Mouse (Mus musculus): ENCODE measurements at regions not wholly inside any gene's neighbourhood (a gene's known extent, or its start where the extent isn't known, plus 50 kb on each side); places are given as distances from the start of the nearest gene placed in this dataset.
A peak's percentile ranks its signal among the peaks of the same experiment; 100 is the strongest.

DNA sequence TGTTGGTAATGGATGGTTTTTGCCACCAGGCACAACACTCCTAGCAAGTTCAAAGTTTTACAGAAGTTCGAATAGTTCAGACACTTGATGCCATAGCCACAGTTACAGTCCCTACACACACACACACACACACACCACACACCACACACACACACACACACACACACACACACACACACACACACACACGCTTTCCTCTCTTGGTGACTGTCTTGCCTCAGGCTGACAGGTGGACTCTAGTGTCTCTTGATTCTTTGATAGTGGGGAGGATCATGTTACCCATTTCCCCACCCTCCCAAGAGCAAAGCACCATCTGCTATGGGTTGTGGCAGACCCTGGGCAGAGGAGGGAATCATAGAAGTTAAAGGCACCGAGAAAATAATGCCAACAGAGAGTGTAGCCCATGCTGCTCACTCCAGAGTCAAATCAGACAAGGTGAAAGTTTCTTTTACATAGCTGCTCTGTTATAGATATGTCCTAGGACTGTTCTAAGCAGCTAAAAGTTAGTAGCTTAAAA, 75.9 kb downstream of the Klhl25 start:
- DNase-seq (ENCODE audit: low spot score), result no peak

DNA sequence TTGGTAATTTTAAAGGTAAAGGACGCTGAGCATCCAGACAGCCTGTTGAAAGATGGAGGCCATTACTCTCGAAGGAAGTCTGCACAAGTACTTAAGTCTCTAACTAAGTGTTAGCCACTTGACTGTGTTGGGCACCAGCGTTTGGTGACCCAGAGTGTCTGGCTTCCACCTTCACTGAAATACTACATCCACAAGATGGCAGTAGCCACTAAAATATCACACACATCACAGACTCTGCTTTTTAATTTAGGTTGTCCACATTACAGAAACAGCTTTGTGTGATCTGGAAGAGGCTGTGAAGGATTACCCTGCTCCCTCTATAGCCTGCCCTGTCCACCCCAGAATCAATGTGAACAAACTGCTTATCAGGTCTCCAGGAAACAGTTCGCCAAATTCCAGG, 79.4 kb downstream of the Klhl25 start:
- peak; percentile 12 for DNase-seq (ENCODE audit: low spot score)

DNA sequence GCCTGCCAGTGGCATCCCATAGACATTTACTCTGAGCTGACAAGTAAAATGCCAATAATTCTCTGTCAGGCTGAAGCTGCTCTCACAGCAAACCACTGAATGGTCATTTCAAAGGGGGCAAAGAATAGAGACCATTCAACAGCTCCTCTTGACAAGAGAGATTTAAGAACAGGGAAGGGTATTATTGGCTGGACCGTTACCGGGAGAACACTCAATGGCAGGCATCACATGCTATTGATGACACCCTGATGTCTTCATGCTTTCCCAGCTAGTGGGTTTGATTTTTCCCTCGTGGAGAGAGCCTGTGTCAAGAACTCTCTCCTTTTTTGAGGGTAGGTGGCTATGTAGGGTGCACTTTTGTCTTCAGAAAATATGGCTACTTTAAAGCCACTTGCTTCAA, 95.7 kb downstream of the Klhl25 start:
- no peak for DNase-seq (ENCODE audit: low spot score)

DNA sequence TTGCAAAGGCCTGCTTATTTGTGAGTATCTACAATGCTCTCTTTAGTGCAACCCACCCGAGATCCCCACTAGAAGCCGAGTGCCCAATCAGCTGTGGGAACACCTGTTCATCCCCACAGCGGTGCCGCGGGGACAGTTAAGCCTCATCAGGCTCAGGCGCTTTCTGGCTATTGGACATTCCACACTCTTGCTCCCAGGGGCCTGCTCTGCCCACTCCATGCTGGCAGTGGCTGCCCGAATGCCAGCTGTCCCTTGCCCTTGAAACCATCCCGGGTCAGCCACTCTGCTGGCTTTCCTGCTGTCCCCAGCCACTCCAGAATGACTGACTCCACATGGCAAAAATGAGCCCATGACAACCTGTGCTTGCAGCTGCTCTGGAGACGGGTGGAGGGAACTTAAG, 107.6 kb downstream of the Klhl25 start:
- DNase-seq (ENCODE audit: low spot score), result no peak

DNA sequence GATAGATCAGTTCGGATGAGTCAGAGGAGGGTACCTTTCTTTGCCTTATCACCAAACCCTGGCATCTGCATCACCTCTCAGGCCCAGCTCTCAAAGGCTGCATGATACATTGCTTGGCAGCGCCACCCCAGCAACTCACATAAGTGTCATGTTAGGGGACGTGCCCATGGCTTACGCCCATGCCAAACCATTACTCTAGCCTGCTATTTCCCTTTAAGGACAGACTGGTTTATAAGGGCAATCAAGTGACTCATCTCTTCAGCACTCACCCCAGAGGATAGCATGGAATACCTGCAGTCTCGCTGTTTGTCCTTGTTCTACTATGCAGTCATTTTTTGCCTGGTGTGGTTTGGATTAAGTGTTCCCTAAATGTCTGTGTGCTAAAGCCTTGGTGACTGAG, 109.3 kb downstream of the Klhl25 start:
- no peak for DNase-seq (ENCODE audit: low spot score)

DNA sequence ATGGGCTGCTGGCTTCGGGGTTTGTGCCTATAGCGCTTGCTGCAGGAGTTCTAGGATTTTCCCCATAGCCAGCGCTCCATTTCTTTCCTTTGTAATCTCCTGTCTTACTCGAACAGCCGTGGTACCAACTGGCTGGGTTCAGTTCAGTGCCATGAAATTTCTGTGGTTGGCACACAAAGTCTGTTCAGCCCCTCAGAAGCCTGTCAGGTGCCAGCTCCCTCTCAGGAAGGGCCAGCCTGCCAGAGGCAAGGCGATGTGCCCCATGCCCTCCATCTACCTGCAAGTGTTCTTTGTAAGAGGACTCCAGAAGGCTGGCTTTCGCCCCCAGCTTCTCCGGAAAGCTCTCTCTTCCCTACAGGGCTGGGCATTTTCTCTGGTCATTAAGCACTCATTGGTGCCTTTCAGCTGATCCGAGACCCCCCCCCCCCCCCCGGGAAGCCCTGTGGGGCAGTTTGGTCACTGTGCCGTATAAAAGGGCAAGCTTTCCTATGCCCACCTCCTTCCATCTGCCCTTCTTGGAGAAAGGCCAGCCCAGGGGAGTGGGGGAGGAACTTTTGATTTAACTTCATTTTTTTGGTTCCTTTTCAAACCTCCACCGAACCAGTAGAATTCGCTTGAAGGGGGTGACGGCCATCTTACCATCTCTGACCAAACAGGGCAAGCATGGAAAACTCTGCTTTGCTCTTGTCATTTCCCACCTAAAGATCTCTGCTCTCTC, 112.0 kb downstream of the Klhl25 start:
- no peak for DNase-seq (ENCODE audit: low spot score)

DNA sequence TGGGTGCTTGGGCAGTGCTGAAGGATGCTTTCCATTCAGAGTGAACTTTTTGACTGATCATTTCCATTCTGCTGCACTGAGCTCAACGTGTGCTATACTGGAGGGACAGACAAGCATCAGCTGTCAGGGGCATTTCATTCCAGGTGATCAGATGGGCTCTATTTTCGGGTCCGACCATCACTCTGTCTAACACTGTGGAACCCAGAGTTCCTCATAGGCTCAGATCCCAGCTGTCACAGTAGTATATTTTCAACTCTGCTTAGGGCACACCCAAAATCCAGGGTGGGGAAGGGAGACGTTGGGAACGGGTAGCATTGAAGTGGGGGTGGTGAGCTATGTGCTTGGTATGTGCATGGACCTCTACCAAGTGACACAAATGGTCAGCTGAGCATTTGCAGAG, 120.1 kb downstream of the Klhl25 start:
- DNase-seq (ENCODE audit: low spot score), result no peak

DNA sequence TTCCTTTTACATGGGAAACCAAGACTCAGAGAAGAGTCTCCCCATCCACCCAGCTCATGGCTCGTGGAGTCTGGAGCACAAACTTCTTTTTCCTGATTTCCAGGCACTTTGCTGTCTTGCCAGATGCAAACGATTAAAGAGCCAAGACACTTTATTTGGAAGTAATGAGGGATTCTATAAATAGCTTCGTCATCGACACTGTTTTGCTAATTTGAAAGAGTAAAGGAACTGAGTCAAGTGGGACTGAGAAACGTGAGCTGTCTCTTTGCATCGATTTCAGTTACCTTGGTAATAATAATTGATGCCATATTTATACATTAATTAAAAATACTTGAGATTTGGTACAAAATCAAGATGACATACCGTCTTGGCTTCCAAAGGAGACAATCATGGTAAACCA, 122.8 kb downstream of the Klhl25 start:
- no peak for DNase-seq (ENCODE audit: low spot score)

DNA sequence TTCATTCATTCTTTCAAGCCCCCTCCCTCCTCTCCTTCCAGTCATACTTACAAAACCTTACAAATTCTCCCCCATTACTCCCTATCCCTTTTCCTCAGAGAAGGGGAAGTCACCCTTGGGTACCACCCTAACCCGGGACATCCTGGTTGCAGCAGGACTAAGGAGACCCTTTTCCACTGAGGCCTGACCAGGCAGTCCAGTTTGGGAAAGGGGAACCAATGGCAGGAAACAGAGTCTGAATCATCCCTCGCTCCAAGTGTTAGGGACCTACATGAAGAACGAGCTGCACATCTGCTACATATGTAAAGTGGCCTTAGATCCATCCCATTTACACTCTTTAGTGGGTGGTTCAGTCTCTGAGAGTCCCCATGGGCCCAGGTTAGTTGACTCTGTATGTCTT, 123.6 kb downstream of the Klhl25 start:
- no peak for DNase-seq (ENCODE audit: low spot score)

DNA sequence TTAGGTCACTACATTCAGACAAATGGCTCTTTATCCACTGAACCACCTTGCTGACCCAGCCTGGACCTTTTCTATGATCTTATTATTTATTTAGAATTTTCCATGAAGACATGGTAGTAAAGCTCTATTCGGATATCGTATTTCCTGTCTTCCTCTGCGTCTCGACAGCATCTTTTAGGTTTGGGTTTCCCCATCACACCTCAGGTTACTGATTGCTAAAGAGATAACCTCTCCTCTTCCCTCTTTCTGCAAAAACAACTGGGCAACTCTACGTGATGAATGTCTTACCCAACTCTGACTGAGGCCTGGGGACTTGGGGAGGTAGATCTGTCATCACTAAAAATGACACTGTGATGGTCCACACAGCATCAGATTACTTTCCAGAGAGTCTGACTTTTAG, 133.4 kb downstream of the Klhl25 start:
- DNase-seq (ENCODE audit: low spot score), result no peak

DNA sequence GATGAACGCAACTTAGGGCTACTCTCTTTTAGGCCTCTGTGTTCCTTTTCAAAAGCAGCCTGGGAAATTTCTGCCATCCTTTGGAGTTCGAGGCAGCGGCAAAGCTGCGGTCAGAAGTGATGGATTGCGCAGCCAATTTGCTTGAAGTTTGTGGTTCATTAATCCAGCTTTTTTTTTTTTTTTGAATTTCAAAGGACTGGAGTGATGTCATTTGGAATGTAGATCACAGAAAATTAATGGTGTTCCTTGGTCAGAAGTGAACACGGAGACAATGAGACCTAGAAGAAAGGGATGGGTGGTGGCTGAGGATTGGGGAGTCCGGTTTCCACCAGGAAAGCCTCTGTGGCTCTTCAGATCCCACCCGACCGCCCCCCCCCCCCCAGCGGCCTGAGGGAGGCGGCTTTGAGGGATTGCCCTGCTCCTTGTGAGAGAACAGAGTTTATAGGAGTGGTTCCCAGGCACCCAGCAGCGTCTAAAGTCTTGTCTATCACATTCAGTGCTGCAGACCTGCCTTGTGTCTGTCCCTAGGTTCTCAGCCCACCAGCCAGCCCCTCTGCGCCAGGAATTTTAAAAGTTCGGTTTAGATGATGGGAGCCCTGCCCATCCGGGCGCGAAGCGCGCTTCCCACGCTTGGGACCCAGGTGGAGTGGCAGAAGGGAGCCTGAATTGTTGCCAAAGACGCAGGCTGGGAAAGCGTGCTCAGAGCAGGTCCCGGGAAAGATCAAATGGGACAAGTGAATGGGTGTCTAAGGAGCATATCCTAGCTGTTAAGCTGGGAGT, 135.1 kb downstream of the Klhl25 start:
- DNase-seq (ENCODE audit: low spot score), result no peak

DNA sequence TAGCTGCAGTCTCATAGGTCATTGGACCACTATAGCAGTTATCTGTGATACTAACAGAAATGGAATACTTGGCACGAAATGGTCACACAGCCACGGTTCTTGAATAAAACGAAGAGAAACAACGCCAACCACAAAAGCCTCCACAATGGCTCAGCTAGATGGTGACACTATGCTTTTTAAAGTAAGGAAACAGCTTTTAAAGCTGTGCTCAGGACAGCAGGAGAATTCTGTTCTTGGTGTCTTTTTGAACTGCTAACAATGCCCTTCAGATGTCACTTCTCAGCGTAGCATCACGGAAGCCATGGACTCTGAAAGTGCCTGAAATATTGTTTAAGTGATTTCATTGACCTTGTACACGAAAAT, 135.7 kb downstream of the Klhl25 start:
- no peak for DNase-seq (ENCODE audit: low spot score)

DNA sequence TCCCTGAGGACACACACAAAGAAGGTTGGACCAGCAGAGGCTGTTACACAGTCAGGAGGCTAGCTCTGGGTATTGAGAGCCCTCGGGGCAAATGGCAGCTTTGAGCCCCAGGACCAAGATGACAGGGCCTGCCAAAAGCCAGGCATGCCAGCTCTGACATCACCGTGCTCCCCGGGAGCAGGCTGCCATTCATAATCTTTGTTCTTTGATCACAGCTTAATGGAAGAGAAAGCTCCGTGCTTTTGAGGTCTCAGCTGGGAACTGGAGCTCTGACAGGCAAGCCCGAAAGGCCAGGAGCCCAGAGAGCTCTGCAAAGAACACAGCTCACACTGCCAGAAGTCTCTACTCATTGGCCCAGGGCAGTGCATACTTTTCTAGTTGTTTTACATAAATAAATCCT, 150.7 kb downstream of the Klhl25 start:
- DNase-seq (ENCODE audit: low spot score), result no peak

DNA sequence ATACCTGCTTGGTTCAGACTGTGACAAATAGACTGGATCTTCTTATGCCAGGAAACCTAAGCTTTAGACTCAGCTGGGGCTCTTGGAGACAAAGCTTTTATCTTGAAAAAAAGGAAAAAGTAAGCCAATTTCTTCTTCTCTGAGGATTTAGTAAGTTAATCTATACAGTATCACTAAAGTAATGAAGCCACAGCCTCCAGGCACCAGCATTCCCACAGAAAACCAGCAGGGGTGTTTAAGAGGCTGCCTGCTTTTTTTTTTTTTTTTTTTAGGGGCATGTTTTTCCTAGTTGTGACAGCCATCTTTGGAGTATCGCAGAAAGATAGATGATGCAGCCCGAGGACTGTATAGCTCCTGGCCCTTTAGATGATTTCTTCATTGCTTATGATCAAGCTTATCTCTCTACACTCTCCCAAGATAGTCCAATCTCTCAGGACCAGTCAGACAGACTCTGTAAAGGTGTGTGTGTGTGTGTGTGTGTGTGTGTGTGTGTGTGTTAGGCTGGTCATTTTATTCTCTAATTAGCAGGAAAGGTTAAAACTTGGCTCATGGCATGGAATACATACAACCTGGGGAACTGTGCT, 151.3 kb downstream of the Klhl25 start:
- DNase-seq (ENCODE audit: low spot score), result no peak

DNA sequence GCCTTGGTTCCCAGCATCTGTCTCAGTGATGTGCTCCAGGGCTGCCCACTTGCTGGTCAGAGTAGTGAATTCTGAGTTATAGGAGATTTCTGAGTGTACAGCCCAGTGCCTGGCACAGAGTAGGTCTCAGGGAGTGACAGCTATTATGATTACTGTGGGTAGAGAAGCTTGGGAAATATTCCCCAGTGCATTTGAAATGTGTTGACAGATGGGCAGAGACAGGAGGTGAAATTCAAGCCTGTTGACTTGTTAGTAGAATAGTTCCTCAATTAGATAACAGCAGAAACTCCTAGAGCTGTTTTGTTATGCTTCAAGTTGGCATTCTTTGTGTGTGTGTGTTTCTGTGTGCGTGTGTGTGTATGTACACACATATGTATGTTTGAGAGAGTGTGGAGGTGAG, 152.9 kb downstream of the Klhl25 start:
- DNase-seq (ENCODE audit: low spot score), result no peak

DNA sequence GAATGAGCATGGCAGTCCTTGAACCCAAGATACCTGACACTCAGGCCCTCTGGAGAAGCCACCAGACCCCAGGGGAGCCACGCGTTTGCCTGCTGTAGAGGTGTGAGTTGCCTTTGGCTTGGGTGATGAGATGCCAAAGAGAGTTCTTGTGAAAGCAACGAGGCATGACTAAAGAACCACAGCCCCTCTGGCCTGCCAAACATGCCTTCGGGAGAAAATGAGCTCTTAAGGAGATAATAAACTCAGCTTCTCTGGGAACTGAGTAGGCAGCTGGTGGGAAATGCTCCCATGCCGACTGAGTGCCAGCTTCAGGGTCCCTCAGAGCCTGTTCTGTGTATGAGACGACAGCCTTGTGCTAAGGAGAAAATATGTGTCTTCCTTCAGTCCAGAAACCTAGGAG, 160.1 kb downstream of the Klhl25 start:
- no peak for DNase-seq (ENCODE audit: low spot score)

DNA sequence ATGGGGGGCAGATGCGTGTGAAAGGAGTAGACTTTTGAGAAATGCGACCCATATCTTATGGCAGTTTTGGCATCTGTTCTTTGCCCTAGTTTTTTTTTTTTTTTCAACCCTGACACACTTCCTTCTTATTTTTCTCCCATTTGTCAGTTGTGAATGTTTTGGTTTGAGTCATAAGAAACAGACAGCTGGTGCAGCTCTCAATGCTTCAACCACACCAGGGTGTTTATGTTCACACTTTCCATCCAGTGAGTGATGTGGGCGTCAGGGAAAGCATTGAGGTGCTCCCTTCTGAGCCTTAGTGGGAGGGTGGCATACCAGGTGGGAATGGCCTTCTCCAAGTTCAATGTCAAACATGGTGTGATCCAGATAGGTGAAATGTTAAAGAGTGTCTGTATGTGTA, 181.9 kb upstream of the Agbl1 start:
- DNase-seq (ENCODE audit: low spot score), result no peak

DNA sequence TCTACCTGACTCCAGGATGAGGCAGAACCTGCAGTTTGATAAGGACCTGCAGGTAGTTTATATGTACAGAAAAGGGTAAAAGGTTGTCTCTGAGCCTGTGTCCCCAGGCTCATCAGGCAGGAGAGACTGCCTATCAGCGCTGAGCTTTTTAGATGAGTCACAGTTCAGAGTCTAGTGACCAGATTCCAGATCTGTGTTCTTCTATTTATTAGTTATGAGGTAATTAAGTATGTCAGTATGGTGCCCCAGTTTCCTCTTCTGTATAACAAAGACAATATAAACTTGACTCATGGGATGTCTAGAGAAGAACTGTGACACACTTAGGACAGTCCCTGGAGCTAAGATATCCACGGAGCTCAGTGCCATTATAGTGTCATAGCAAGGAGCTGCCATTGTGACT, 180.3 kb upstream of the Agbl1 start:
- DNase-seq (ENCODE audit: low spot score), result no peak

DNA sequence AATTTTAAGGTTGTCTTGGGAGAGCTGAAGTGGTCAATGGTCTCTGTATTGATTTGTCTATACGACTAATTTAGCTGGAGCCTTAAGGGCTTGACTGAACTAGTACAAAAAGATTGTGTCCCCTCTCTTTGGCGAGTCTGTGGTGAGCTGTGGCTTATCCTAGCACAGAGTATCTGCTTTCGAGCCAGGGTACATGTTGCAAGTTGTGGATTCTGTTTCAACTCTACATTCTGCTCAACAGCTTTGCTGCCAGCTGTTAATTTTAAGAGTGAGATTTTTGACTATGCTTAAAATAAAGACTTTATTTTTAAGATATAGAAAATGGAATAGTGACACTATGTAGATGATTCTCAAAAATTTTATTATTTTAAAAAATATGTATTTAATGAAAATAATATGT, 175.8 kb upstream of the Agbl1 start:
- DNase-seq (ENCODE audit: low spot score), result no peak

DNA sequence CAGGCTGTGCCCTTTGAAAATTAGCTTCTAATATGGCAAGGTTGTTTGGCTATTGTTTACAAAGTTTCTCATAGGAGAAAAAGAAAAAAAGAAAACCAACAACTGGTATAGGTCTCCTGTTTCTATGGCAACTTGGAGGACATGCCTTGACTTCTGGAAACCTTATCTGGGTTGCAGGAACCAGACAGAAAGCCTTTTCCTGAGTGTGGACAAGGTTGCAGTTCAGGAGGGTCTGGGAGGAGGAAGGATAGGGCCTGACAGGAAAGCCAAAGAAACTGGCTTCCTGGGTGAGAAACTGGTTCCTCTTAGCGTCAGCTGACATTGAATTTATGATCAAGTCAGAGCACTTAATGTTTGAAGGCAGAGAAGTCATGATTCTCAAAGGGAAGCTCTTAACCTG, 130.5 kb upstream of the Agbl1 start:
- DNase-seq (ENCODE audit: low spot score), result no peak

DNA sequence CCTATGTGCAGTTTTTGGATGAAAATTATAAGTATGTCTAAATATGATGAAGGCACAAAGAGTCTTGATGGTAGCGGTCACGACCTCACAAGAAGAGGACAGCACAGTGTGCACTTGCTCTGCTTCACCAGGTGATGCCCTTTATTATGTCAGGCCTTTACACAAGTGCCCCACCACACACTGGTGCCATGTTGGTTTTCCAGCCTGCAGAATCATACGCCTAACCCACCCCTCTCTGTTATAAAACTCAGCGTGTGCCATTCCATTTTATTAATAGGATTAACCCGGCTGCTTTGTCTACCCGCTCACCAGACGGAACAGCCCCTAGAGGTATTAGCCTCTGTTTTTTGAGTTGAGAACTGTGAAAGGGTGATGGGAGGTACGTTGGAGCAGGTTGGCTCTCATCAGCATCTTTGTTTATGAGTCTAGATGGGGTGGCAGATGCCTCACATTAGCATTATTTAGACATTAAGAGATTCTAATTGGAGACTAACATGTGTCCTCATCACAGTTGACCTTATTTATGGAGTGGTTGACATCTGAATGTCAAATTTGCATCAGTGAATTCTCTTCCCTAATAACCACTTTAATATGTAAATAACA, 108.3 kb upstream of the Agbl1 start:
- DNase-seq (ENCODE audit: low spot score), result no peak

DNA sequence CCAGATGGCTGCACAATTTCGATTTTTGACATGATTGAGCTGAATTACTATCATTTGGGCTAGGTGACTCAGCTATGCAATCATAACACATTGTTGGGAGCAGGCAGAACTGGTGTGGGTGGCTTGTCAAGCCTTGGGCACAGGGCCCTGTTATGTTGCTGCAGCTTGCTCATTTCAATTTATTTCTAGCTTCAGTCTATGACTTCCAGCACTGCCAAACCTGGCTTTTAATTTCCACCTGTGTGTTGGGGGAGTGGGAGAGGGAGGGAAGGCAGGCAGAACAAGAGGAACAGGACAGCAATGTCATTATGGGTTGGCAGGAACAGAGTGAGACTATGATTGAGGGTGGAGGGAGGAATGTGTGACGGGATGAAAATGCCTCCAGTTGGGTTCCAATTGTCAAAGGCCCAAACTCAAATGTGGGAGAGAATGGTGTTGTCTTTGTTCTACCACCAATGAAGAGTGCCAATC, 102.0 kb upstream of the Agbl1 start:
- no peak for DNase-seq (ENCODE audit: low spot score)

DNA sequence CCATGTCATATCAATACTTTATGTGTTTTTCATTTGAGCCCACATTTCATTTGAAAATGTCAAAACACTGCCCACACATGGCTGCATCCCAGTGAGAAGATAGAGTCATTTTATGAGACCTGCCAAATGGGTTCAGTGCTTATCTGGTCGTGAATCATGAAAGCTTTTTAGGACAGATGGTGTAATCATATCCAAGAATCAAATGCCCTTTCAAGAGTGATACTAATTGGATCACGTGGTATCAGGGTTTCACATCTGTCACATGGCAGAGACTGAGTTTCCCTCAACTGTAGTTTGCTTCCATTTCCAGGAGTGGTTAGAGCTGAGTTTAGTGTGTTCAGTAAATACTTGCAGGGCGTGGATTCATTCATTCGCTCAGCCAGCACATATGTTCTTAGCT, 87.2 kb upstream of the Agbl1 start:
- no peak for DNase-seq (ENCODE audit: low spot score)
